Mouse (Mus musculus): ENCODE results near the gene Magoh.

Gene Magoh

GRCm38 (mm10) chr4:107879254-107880050 is at the start of gene Magoh:
Magoh (plus strand) TSS chr4:107879755.
- peak; percentile 98 for DNase-seq

GRCm38 (mm10) chr4:107830189-107830588 is 49.4 kb upstream of the Magoh start:
- DNase-seq: no peak

DNA sequence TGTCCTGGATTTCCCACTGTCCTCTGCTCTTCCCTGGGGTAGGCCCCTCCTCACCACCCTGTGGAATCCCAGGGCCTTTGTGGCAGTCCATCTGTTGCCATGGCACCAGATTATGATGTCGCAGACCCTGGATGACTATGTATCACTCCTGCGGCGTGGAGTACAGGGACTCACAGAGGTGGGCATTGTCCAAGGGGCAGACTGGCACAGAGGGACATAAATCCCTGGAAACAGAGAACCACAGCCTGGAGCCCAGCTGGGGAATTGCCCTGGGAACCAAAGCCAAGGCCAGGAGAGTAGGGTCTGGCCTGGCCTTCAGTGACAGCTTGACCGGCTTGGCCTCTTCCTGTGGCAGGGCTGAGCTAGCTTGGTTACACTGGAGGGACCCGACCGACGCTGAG is 48.7 kb upstream of the Magoh start:
- DNase-seq: no peak

- DNase-seq: no peak
Observed at GRCm38 (mm10) chr4:107831678-107832077, 47.9 kb upstream of the Magoh start.

DNA sequence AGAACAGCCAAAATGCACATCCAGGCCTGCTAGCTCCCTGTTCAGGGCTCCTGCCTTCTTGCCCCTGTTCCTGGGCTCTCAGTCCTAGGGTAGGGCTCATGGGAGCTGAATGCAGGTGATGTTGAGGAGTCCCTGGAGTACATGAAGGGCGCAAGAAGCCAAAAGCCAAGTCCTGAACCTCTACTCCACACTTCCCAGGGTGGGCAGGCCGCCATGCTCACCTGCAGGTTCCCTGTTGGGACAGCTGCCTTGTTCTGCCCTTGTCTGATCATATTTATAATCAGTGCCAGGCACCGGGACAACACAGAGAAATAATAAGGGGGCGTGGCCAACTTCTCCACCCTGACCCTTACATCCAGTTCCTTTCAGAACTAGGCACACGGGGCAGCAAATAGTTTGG is 46.0 kb upstream of the Magoh start:
- DNase-seq: no peak

- DNase-seq: no peak
Observed at GRCm38 (mm10) chr4:107834643-107835314, 44.8 kb upstream of the Magoh start.

GRCm38 (mm10) chr4:107835508-107835909 is 44.0 kb upstream of the Magoh start:
- no peak for DNase-seq

DNA sequence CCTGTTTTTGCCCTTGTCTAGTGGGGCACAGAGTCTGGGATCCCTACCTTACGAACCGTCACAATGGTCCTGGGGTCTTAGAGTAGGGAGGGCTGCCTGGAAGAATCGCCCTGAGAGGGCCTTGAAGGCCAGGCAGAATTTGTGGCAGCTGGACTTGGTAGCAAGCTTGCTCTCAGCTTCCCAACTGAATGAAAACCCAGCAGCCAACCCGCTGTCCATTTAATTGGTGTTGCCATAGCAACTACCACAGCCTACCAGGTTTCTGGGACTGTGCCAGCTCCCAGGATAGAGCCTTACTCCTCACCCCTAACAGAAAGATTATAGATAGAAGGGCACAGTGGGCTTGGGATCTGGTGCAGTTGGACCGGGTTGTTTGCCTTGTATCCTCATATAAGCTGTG is 42.8 kb upstream of the Magoh start:
- DNase-seq: no peak

DNA sequence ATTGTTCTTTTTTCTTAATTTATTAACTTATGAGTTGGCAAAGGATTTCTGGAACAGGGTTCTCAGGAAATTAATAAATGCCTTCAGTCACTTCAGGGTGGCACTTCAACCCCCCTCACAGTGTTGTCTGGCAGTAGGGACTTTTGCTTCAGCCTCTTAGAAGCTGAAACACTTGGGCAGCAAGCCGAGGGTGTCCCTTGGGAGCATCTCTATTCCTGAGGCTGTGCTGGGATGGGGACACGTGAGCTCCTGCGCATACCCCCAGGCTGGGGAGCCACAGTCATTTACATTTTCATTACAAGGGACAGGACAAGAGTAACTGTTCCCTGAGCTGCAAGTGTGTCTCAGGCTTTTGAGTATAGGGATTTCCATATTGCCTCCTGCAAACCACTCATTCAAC is 41.6 kb upstream of the Magoh start:
- no peak for DNase-seq

DNA sequence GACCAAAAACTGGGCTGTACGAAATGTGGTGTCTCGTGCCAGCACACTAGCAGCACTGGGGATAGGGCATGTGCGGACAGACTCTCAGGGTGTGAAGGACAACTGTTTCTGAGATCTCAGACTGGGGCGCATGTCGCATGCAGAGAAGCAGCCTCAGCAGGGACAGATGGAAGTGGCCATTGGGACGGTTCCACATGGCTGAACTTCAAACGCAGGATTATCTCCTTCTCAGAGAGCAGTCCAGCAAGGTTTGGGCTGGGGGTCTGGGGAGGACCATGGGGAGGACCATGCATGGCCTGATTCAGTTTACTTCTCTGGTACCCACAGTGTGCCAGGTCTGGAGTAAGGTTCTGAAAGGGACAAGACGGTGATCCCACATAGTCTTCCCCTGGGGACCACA is 35.9 kb upstream of the Magoh start:
- DNase-seq: no peak

DNA sequence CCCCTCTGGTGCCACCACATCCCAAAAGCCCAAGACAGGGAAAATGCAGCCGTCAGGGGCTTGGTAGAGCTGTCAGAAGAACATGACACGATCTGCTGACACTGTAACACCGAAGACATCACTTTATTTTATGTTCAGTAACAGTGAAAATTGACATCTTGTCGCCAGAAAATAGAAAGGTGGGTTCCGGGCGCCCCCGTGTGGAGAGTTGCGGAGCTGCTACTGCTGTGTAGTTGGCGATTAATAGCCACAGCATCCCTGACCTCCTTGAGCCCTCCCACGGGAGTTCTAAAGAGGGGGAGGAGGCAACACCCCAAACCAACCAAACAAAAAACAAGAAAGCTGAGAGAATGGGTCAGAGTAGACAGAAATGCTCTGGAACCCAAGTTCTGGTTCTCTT is 34.6 kb upstream of the Magoh start:
- peak; percentile 81 for DNase-seq

DNA sequence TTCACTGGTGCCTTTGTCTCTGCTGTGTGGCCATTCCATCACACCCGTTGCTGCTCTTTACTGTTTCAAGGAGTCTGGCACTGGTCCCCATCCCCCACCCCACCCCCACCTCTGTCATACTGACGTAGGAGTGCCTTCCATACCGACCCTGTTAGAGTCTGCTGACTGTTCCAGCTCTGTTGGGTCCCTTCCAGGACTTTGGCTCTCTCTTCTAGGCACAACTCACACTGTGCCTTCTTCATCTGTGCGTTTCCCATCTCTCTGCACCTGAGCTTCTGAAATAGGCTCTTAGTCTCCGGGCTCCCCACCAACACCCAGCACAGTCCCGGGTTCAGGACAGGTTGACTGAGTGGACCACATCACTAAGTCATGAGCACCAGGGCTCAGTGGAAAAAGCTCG is 32.8 kb upstream of the Magoh start:
- no peak for DNase-seq

GRCm38 (mm10) chr4:107848546-107848945 is 31.0 kb upstream of the Magoh start:
- DNase-seq: no peak

DNA sequence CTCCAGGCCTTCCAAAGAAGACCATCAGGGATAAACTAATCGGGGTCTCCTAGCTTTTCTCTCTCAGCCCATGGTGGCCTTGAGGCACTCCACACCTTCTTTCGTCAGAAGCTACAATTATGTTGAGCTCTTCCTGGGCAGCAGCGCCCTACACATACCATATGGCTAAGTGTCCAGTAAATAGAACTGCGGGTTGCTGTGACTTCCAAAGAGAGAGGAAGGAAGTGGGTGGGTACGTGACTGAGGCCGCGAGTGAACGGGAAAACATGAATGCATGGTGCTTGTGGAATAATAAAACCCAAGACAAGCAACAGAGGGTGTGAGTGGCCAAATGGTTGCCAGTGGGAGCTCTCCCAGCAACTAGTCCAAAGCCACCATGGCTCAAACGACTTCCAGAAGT is 29.9 kb upstream of the Magoh start:
- no peak for DNase-seq

DNA sequence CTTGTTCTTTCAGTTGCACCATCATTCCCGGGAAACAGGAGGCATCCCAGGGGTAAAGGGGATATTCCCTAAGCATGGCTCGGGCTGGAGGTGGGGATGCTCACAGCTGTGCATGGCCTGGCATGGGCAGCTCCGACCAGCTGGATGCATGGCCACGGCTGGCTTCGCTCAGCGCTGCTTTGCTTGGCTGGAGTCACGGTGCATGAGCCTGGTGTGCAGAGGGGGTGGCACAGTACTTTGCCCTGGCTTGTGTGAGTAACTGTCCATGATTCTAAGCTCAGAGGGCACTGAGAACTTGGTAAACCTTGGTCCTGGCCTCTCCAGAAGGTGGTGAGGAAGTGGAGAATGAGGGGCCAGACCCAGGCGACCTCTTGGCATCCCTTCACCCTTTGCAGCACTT is 29.5 kb upstream of the Magoh start:
- DNase-seq: no peak

DNA sequence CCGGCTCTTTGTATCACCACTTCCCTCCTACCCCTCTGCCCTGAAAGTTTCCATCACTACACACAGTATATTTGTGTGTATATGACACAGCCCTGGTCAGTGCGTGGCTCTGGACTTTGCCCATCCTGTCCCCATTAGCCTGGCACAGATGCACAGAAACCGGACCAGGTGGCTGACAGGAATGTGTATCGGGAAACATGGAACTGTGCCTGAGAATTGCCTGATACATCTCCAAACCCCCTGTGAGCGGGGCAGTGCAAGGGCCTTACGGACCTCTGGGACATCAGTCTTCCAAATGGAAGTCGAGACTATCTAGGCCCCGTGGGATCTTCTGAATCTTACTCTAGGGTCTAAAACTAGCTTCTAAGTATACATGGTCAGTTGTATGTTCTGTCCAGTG is 26.2 kb upstream of the Magoh start:
- DNase-seq: no peak

DNA sequence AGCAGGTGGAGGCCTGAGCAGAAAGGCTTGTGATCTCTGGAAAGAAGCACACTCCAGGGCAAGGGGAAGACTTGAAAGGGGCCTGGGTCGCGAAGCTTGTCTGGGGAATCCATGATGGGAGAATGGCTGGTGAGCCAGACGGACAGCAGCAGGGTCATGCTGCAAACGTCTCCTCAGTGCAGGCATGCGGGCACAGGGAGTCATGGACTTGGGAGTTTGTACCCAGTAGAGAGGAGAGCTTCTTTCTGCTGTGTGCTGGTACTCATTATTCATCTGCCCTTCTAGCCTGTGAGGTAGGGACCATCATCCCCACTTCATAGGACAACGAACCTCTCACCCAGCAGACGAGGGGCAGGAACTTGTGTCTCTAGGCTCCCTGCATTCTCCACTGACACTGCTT is 25.7 kb upstream of the Magoh start:
- no peak for DNase-seq

DNA sequence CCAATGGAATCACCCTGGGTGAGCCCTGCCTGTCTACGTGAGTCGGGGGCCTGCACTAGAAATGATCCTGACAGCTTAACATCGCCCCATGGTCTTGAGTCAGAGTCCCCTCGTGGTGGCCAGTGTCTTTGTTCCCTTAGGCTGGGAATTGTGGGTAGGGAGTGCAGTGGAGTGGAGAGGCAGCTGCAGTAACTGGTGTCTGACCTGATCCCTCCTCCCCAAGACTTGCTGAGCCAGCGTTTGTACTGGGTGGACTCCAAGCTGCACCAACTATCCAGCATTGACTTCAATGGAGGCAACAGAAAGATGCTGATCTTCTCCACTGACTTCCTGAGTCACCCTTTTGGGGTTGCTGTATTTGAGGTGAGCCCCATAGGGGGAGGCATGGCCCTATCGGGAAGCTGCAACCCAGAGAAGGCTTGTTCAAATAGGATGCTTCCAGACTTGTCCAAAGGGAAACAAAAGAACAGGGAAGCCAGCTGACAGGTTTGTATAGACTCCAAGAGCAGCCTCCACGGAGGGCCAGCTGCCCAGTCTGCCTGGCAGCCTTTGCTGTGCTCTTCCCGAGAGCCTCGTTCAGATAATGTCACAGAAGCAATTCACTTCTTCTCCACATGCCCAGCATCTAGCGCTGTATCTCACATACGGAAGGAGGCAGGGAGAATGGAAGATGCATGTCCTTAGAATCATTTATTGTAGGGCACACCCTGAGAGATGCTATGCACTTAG is 22.4 kb upstream of the Magoh start:
- no peak for DNase-seq

DNA sequence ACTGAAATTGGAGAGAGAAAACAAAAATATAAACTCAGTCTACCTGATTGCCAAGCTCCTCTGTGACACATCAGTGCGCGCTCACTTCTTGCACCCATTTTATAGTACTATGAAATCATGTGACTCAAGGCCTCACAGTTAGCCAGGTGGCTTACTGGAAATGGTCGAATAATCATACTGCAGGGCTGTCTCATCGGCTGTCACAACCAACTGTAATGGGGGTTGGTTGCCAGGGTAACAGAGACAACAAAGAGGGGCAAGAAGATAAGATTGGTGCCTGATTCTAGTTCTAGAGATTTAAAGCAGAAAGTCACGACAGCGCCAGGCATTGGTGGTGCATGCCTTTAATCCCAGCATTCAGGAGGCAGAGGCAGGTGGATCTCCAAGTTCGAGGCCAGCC is 20.6 kb upstream of the Magoh start:
- no peak for DNase-seq

DNA sequence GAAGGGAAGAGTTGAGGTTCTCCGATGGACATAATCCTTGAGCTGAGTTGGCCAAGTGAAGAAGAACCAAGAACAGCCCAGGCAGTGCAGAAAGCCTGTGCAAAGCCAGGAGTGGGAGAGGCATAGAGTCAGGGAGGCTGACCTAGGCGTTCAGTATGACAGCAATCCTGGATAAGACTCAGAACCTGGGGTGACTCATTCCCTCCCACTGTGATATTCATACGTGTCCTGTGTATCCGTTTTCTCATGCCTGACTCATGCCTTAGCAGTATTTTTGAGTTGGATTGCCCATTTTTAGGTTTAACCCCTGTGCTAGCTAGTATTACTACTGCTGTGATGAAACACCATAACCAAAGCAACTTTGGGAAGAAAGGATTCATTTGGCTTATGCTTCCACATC is 14.7 kb upstream of the Magoh start:
- no peak for DNase-seq

GRCm38 (mm10) chr4:107881631-107882030 is 2.1 kb downstream of the Magoh start:
- no peak for DNase-seq

- DNase-seq: no peak
Observed at GRCm38 (mm10) chr4:107886371-107886770, 6.8 kb downstream of the Magoh start.

- no peak for DNase-seq
Observed at GRCm38 (mm10) chr4:107889385-107889730, 9.8 kb downstream of the Magoh start.
